Mouse (Mus musculus) liver, embryonic 14.5 days (tissue): ENCODE measurements around the gene Myo10.

Experiments used
- CTCF ChIP-seq: IDR thresholded peaks from 2 replicates; pipeline ENCODE4 v1.5.1; 2016; ENCODE audit warnings: antibody characterized with exemption, low read depth, control low read depth
- EP300 ChIP-seq: IDR thresholded peaks from 2 replicates; pipeline ENCODE4 v1.6.1; 2016; ENCODE audit warnings: antibody characterized with exemption, low read depth

GRCm38 (mm10) chr15:25689477-25689876 lies 67.2 kb downstream of the Myo10 start:
- TF ChIP-seq CTCF, result no peak
- no peak for TF ChIP-seq EP300
